ENCODE assay signal across 7 mouse cellular contexts in genomic region chr8:70729808-70730475, GRCm38 (mm10). TPM values are rescaled to one million over a fixed set of nuclear protein-coding genes. Genes with fewer than 3 reads are reported as not detected.
DNase-seq lines count a peak whose midpoint lies in the region; ATAC-seq lines count a peak whose summit lies in the region.

No protein-coding gene starts in this region.

- peak overlapping the region; percentile 35 for H3K4me3 ChIP-seq in liver, embryonic 11.5 days (ENCODE audit: low read depth, low read length)
- peak overlapping the region; percentile 51 for H3K4me3 ChIP-seq in embryonic facial prominence, embryonic 10.5 days
- peak overlapping the region; percentile 32 for H3K4me3 ChIP-seq in intestine, embryonic 14.5 days (ENCODE audit: low read depth, low read length)
- peak overlapping the region; percentile 16 for H3K4me3 ChIP-seq in midbrain, embryonic 13.5 days (replicated peaks)

- H3K4me2 ChIP-seq in liver, embryonic 11.5 days = peak overlapping the region; percentile 70
- H3K4me2 ChIP-seq in intestine, embryonic 14.5 days (ENCODE audit: low read length) = peak overlapping the region; percentile 48
- H3K4me2 ChIP-seq in midbrain, embryonic 13.5 days (replicated peaks) = peak overlapping the region; percentile 41

- no peak overlapping the region for H3K27ac ChIP-seq in liver, embryonic 11.5 days (ENCODE audit: low read depth, low read length)
- peak overlapping the region; percentile 30; the same call in 1 of the 2 replicates for H3K27ac ChIP-seq in embryonic facial prominence, embryonic 10.5 days (replicated peaks)
- no peak overlapping the region for H3K27ac ChIP-seq in intestine, embryonic 14.5 days (ENCODE audit: low read depth)
- H3K27ac ChIP-seq in midbrain, embryonic 13.5 days = no peak overlapping the region

- DNase-seq in liver, embryonic 11.5 days (ENCODE audit: low spot score) = no peak
- DNase-seq in liver = no peak
- peak; percentile 32 for DNase-seq in embryonic facial prominence, embryonic 10.5 days (ENCODE audit: low spot score)
- peak; percentile 64 for DNase-seq in intestine, embryonic 14.5 days (ENCODE audit: low spot score)
- no peak for DNase-seq in frontal cortex, postnatal 36 days (ENCODE audit: low spot score in 2 of 2)
- no peak for DNase-seq in ovary, postnatal 10 days (ENCODE audit: low spot score)

- H3K27me3 ChIP-seq in liver, embryonic 11.5 days (replicated peaks; ENCODE audit: control insufficient read depth, insufficient read depth, low read length) = peaks cover 52% of the 10 kb centered on the region
- peaks cover 75% of the 10 kb centered on the region for H3K27me3 ChIP-seq in embryonic facial prominence, embryonic 10.5 days (replicated peaks; ENCODE audit: low read depth, poor library complexity, severe bottlenecking)
- peaks cover 24% of the 10 kb centered on the region for H3K27me3 ChIP-seq in intestine, embryonic 14.5 days (replicated peaks; ENCODE audit: control insufficient read depth, insufficient read depth, low read length)
- peaks cover 65% of the 10 kb centered on the region for H3K27me3 ChIP-seq in midbrain, embryonic 13.5 days

- H3K4me1 ChIP-seq in liver, embryonic 11.5 days (replicated peaks; ENCODE audit: control insufficient read depth, insufficient read depth, low read length) = peaks cover 6% of the 10 kb centered on the region
- peaks cover 9% of the 10 kb centered on the region for H3K4me1 ChIP-seq in embryonic facial prominence, embryonic 10.5 days
- 0 out of 2 replicates have a peak, but pooled peaks cover 6% of the 10 kb centered on the region for H3K4me1 ChIP-seq in intestine, embryonic 14.5 days (replicated peaks; ENCODE audit: control insufficient read depth, insufficient read depth, low read length)
- H3K4me1 ChIP-seq in midbrain, embryonic 13.5 days (replicated peaks) = peaks cover 6% of the 10 kb centered on the region; the same call in 1 of the 2 replicates

- no peak for ATAC-seq in liver, embryonic 11.5 days (replicated peaks; ENCODE audit: low FRiP score)
- ATAC-seq in intestine, embryonic 14.5 days (replicated peaks; ENCODE audit: low FRiP score, low TSS enrichment, low read depth) = peak; percentile 75
- ATAC-seq in midbrain, embryonic 13.5 days = peak; percentile 60

- WGBS in liver, embryonic 11.5 days = 3% methylated on average over 34 of the region's 34 CpGs
- 3% methylated on average over 34 of the region's 34 CpGs for WGBS in embryonic facial prominence, embryonic 10.5 days
- 3% methylated on average over 34 of the region's 34 CpGs for WGBS in intestine, embryonic 14.5 days
- 4% methylated on average over 34 of the region's 34 CpGs for WGBS in midbrain, embryonic 13.5 days

- H3K9ac ChIP-seq in liver, embryonic 11.5 days (ENCODE audit: low read depth, low read length) = 0 out of 2 replicates have a peak overlapping the region, but pooled peaks have one; percentile 25
- peak overlapping the region; percentile 23; the same call in 1 of the 2 replicates for H3K9ac ChIP-seq in intestine, embryonic 14.5 days (ENCODE audit: low read length)
- peak overlapping the region; percentile 46 for H3K9ac ChIP-seq in midbrain, embryonic 13.5 days (replicated peaks)

- H3K36me3 ChIP-seq in liver, embryonic 11.5 days (ENCODE audit: control insufficient read depth, insufficient read depth, low read length) = no peaks in the 10 kb centered on the region
- no peaks in the 10 kb centered on the region for H3K36me3 ChIP-seq in embryonic facial prominence, embryonic 10.5 days (replicated peaks)
- H3K36me3 ChIP-seq in intestine, embryonic 14.5 days (ENCODE audit: control insufficient read depth, insufficient read depth, low read length) = no peaks in the 10 kb centered on the region
- H3K36me3 ChIP-seq in midbrain, embryonic 13.5 days = no peaks in the 10 kb centered on the region

- no peaks in the 10 kb centered on the region for H3K9me3 ChIP-seq in liver, embryonic 11.5 days (ENCODE audit: control insufficient read depth, low read length)
- H3K9me3 ChIP-seq in embryonic facial prominence, embryonic 10.5 days = no peaks in the 10 kb centered on the region
- no peaks in the 10 kb centered on the region for H3K9me3 ChIP-seq in intestine, embryonic 14.5 days (ENCODE audit: control insufficient read depth, low read length)
- no peaks in the 10 kb centered on the region for H3K9me3 ChIP-seq in midbrain, embryonic 13.5 days

RNA-seq across cellular contexts. Expression of gene Pde4c, which starts 6.4 kb away (rescaled TPM):
- 0.83 and 1.3 TPM in 2 replicates for polyA plus RNA-seq in liver, embryonic 11.5 days (2014; fragmentation: Nextera tagmentation; extraction: Ambion mirVana)
- polyA plus RNA-seq in embryonic facial prominence, embryonic 10.5 days (2016; fragmentation: Nextera tagmentation; extraction: Ambion mirVana) = 0.20 and 0.69 TPM in 2 replicates
- polyA plus RNA-seq in intestine, embryonic 14.5 days (2014; fragmentation: Nextera tagmentation; extraction: Ambion mirVana) = 0.39 and 0.42 TPM in 2 replicates
- polyA plus RNA-seq in midbrain, embryonic 13.5 days (2015; fragmentation: Nextera tagmentation; extraction: Ambion mirVana) = 0.15 and 0.28 TPM in 2 replicates

RNA-seq across cellular contexts. Expression of gene Gm3336, which starts 11.6 kb away (rescaled TPM):
- 0.15 TPM in 1 of 2 replicates, not detected in the other for polyA plus RNA-seq in liver, embryonic 11.5 days (2014; fragmentation: Nextera tagmentation; extraction: Ambion mirVana)
- not detected in 2 replicates for polyA plus RNA-seq in embryonic facial prominence, embryonic 10.5 days (2016; fragmentation: Nextera tagmentation; extraction: Ambion mirVana)
- polyA plus RNA-seq in intestine, embryonic 14.5 days (2014; fragmentation: Nextera tagmentation; extraction: Ambion mirVana) = 0.67 and 0.88 TPM in 2 replicates
- not detected in 2 replicates for polyA plus RNA-seq in midbrain, embryonic 13.5 days (2015; fragmentation: Nextera tagmentation; extraction: Ambion mirVana)

RNA-seq across cellular contexts. Expression of gene Rab3a, which starts 24.5 kb away (rescaled TPM):
- polyA plus RNA-seq in liver, embryonic 11.5 days (2014; fragmentation: Nextera tagmentation; extraction: Ambion mirVana) = 6.3 and 6.9 TPM in 2 replicates
- 13.6 and 16.2 TPM in 2 replicates for polyA plus RNA-seq in embryonic facial prominence, embryonic 10.5 days (2016; fragmentation: Nextera tagmentation; extraction: Ambion mirVana)
- polyA plus RNA-seq in intestine, embryonic 14.5 days (2014; fragmentation: Nextera tagmentation; extraction: Ambion mirVana) = 27.7 and 28.6 TPM in 2 replicates
- polyA plus RNA-seq in midbrain, embryonic 13.5 days (2015; fragmentation: Nextera tagmentation; extraction: Ambion mirVana) = 261 and 275 TPM in 2 replicates

RNA-seq across cellular contexts. Expression of gene Iqcn, which starts 26.7 kb away (rescaled TPM):
- polyA plus RNA-seq in liver, embryonic 11.5 days (2014; fragmentation: Nextera tagmentation; extraction: Ambion mirVana) = not detected in 2 replicates
- polyA plus RNA-seq in embryonic facial prominence, embryonic 10.5 days (2016; fragmentation: Nextera tagmentation; extraction: Ambion mirVana) = 0.05 TPM in 1 of 2 replicates, not detected in the other
- 0.05 TPM in 2 replicates for polyA plus RNA-seq in intestine, embryonic 14.5 days (2014; fragmentation: Nextera tagmentation; extraction: Ambion mirVana)
- polyA plus RNA-seq in midbrain, embryonic 13.5 days (2015; fragmentation: Nextera tagmentation; extraction: Ambion mirVana) = 0.07 and 0.08 TPM in 2 replicates

RNA-seq across cellular contexts. Expression of gene Mpv17l2, which starts 30.8 kb away (rescaled TPM):
- 67.7 and 76.4 TPM in 2 replicates for polyA plus RNA-seq in liver, embryonic 11.5 days (2014; fragmentation: Nextera tagmentation; extraction: Ambion mirVana)
- 28.2 and 34.5 TPM in 2 replicates for polyA plus RNA-seq in embryonic facial prominence, embryonic 10.5 days (2016; fragmentation: Nextera tagmentation; extraction: Ambion mirVana)
- polyA plus RNA-seq in intestine, embryonic 14.5 days (2014; fragmentation: Nextera tagmentation; extraction: Ambion mirVana) = 58.6 and 59.9 TPM in 2 replicates
- polyA plus RNA-seq in midbrain, embryonic 13.5 days (2015; fragmentation: Nextera tagmentation; extraction: Ambion mirVana) = 36.2 and 38.4 TPM in 2 replicates

Comparison
In these comparisons a context has a peak if more than half of its experiments do, and no peak if none do; other contexts are left out.
1. DNase-seq: peak in embryonic facial prominence, embryonic 10.5 days (single experiment) and intestine, embryonic 14.5 days (single experiment); none in liver, embryonic 11.5 days (single experiment), liver (single experiment), frontal cortex, postnatal 36 days (0 of 2) and ovary, postnatal 10 days (single experiment).
2. Peak in every context shown above with its lines, with median percentiles within 50 percentile points of each other: H3K4me2 ChIP-seq, H3K4me3 ChIP-seq and H3K9ac ChIP-seq.